Mouse (Mus musculus): Measurements from ENCODE around the gene Clptm1. TPM values are rescaled to one million over a fixed set of nuclear protein-coding genes. Genes with fewer than 3 reads are reported as not detected.
"Not testable (repeated sequence)": the region's sequence is repeated elsewhere in the genome, so short reads cannot be mapped to it uniquely, and the experiment has no call there.

Clptm1 gene
- polyA plus RNA-seq, 1 experiment from 2014 or later = 99.9 TPM

GRCm38 (mm10) chr7:19610969-19611368, 53.9 kb downstream of the Clptm1 start:
- 77% methylated on average over 5 of the region's 5 CpGs for WGBS
- H3K4me1 ChIP-seq (replicated peaks) = no peaks in the 10 kb centered on the region

GRCm38 (mm10) chr7:19609641-19610332, 55.0 kb downstream of the Clptm1 start:
- Histone ChIP-seq H3K4me3 (no peak overlapping the region), H3K27ac (no peak overlapping the region), H3K9me3 (0 out of 2 replicates have a peak, but pooled peaks cover 6% of the 10 kb centered on the region), H3K36me3 (no peaks in the 10 kb centered on the region), H3K4me1 (replicated peaks) (no peaks in the 10 kb centered on the region), H3K27me3 (ENCODE audit: insufficient read depth, poor library complexity, severe bottlenecking) (no peaks in the 10 kb centered on the region)
- no peak for DNase-seq (ENCODE audit: low spot score)
- 90% methylated on average over 12 of the region's 12 CpGs for WGBS

More at GRCm38 (mm10) chr7:19610969-19611368, 53.9 kb downstream of the Clptm1 start:
- 0 out of 2 replicates have a peak, but pooled peaks cover 6% of the 10 kb centered on the region for H3K9me3 ChIP-seq
- H3K36me3 ChIP-seq = no peaks in the 10 kb centered on the region
- H3K27ac ChIP-seq = no peak overlapping the region
- no peak overlapping the region for H3K4me3 ChIP-seq
- H3K27me3 ChIP-seq (ENCODE audit: insufficient read depth, poor library complexity, severe bottlenecking) = no peaks in the 10 kb centered on the region
- no peak for DNase-seq (ENCODE audit: low spot score)

- no peak overlapping the region for H3K4me3 ChIP-seq
Observed at GRCm38 (mm10) chr7:19607291-19607690, 57.5 kb downstream of the Clptm1 start.

GRCm38 (mm10) chr7:19604606-19605214, 60.1 kb downstream of the Clptm1 start:
- peaks cover 31% of the 10 kb centered on the region for H3K4me1 ChIP-seq (replicated peaks)
- DNase-seq (ENCODE audit: low spot score); H3K9me3 ChIP-seq; H3K27me3 ChIP-seq (ENCODE audit: insufficient read depth, poor library complexity, severe bottlenecking): not testable (repeated sequence)
- peaks cover 30% of the 10 kb centered on the region for H3K36me3 ChIP-seq
- 62% methylated on average over 10 of the region's 10 CpGs for WGBS
- H3K27ac ChIP-seq = peak overlapping the region; percentile 94
- H3K4me3 ChIP-seq = peak overlapping the region; percentile 99

More at GRCm38 (mm10) chr7:19607291-19607690, 57.5 kb downstream of the Clptm1 start:
- Histone ChIP-seq H3K4me1 (replicated peaks) (peaks cover 19% of the 10 kb centered on the region), H3K36me3 (peaks cover 5% of the 10 kb centered on the region), H3K27me3 (ENCODE audit: insufficient read depth, poor library complexity, severe bottlenecking) (no peaks in the 10 kb centered on the region), H3K9me3 (0 out of 2 replicates have a peak, but pooled peaks cover 6% of the 10 kb centered on the region), H3K27ac (no peak overlapping the region)
- 87% methylated on average over 5 of the region's 5 CpGs for WGBS
- no peak for DNase-seq (ENCODE audit: low spot score)

- 1% methylated on average over 57 of the region's 57 CpGs for WGBS
Observed at GRCm38 (mm10) chr7:19603849-19604605, 60.8 kb downstream of the Clptm1 start, which contains the start of gene Clasrp. Gene Clasrp (minus strand): TSS chr7:19604486.

GRCm38 (mm10) chr7:19603055-19603454, 61.8 kb downstream of the Clptm1 start:
- Histone ChIP-seq H3K9me3 (no peaks in the 10 kb centered on the region), H3K36me3 (peaks cover 47% of the 10 kb centered on the region), H3K27ac (no peak overlapping the region), H3K27me3 (ENCODE audit: insufficient read depth, poor library complexity, severe bottlenecking) (no peaks in the 10 kb centered on the region), H3K4me1 (replicated peaks) (peaks cover 31% of the 10 kb centered on the region), H3K4me3 (peak overlapping the region; percentile 99)
- 84% methylated on average over 12 of the region's 12 CpGs for WGBS
- no peak for DNase-seq (ENCODE audit: low spot score)

More at GRCm38 (mm10) chr7:19603849-19604605, 60.8 kb downstream of the Clptm1 start, which contains the start of gene Clasrp:
- Histone ChIP-seq H3K27ac (peak within 1 kb of the TSS; percentile 94), H3K4me1 (replicated peaks) (peaks cover 31% of the 10 kb centered on the region), H3K36me3 (peaks cover 37% of the 10 kb centered on the region), H3K27me3 (ENCODE audit: insufficient read depth, poor library complexity, severe bottlenecking) (no peaks in the 10 kb centered on the region), H3K9me3 (no peaks in the 10 kb centered on the region), H3K4me3 (peak within 1 kb of the TSS; percentile 99)
- DNase-seq (ENCODE audit: low spot score) = peak; percentile 95

GRCm38 (mm10) chr7:19600562-19600961, 64.3 kb downstream of the Clptm1 start:
- Histone ChIP-seq H3K36me3 (peaks cover 70% of the 10 kb centered on the region), H3K4me3 (no peak overlapping the region), H3K27ac (no peak overlapping the region), H3K27me3 (ENCODE audit: insufficient read depth, poor library complexity, severe bottlenecking) (no peaks in the 10 kb centered on the region), H3K4me1 (replicated peaks) (peaks cover 31% of the 10 kb centered on the region), H3K9me3 (no peaks in the 10 kb centered on the region)
- DNase-seq (ENCODE audit: low spot score) = no peak
- WGBS = 55% methylated on average over 5 of the region's 5 CpGs

GRCm38 (mm10) chr7:19593061-19593730, 71.6 kb downstream of the Clptm1 start:
- 93% methylated on average over 10 of the region's 10 CpGs for WGBS
- Histone ChIP-seq H3K27me3 (ENCODE audit: insufficient read depth, poor library complexity, severe bottlenecking) (no peaks in the 10 kb centered on the region), H3K9me3 (no peaks in the 10 kb centered on the region), H3K4me3 (no peak overlapping the region), H3K36me3 (peaks cover 98% of the 10 kb centered on the region), H3K27ac (no peak overlapping the region), H3K4me1 (replicated peaks) (no peaks in the 10 kb centered on the region)
- no peak for DNase-seq (ENCODE audit: low spot score)

- H3K27ac ChIP-seq = no peak overlapping the region
- WGBS = 65% methylated on average over 3 of the region's 3 CpGs
- no peaks in the 10 kb centered on the region for H3K27me3 ChIP-seq (ENCODE audit: insufficient read depth, poor library complexity, severe bottlenecking)
- peaks cover 100% of the 10 kb centered on the region for H3K36me3 ChIP-seq
- H3K9me3 ChIP-seq = no peaks in the 10 kb centered on the region; the same call in 1 of the 2 replicates
- H3K4me1 ChIP-seq (replicated peaks) = no peaks in the 10 kb centered on the region
- DNase-seq (ENCODE audit: low spot score) = peak; percentile 59
- H3K4me3 ChIP-seq = peak overlapping the region; percentile 11; the same call in 1 of the 2 replicates
Observed at GRCm38 (mm10) chr7:19589917-19590316, 74.9 kb downstream of the Clptm1 start.

- DNase-seq (ENCODE audit: low spot score) = peak; percentile 52
- Histone ChIP-seq H3K4me1 (replicated peaks) (no peaks in the 10 kb centered on the region), H3K9me3 (no peaks in the 10 kb centered on the region; the same call in 1 of the 2 replicates), H3K27me3 (ENCODE audit: insufficient read depth, poor library complexity, severe bottlenecking) (no peaks in the 10 kb centered on the region), H3K36me3 (peaks cover 100% of the 10 kb centered on the region), H3K27ac (no peak overlapping the region), H3K4me3 (no peak overlapping the region)
- 59% methylated on average over 3 of the region's 3 CpGs for WGBS
Observed at GRCm38 (mm10) chr7:19589207-19589606, 75.6 kb downstream of the Clptm1 start.

GRCm38 (mm10) chr7:19586269-19586668, 78.6 kb downstream of the Clptm1 start:
- 77% methylated on average over 46 of the region's 46 CpGs for WGBS
- Histone ChIP-seq H3K27me3 (ENCODE audit: insufficient read depth, poor library complexity, severe bottlenecking) (no peaks in the 10 kb centered on the region), H3K36me3 (peaks cover 100% of the 10 kb centered on the region), H3K4me1 (replicated peaks) (no peaks in the 10 kb centered on the region), H3K9me3 (no peaks in the 10 kb centered on the region; the same call in 1 of the 2 replicates), H3K27ac (no peak overlapping the region), H3K4me3 (no peak overlapping the region)
- DNase-seq (ENCODE audit: low spot score) = no peak
